Mouse (Mus musculus) G1E (cell line): ENCODE results near the gene Tekt2.

Experiments
- CTCF ChIP-seq: IDR thresholded peaks from 2 replicates; pipeline ENCODE4 v1.5.1; 2012; ENCODE audit warnings: low read depth, low read length, inconsistent platforms, mixed read lengths
- GATA1 ChIP-seq: IDR thresholded peaks from 2 replicates; pipeline ENCODE4 v1.6.1; 2012; ENCODE audit warnings: borderline replicate concordance, low read length, inconsistent platforms, mixed read lengths
- POLR2AphosphoS5 ChIP-seq: IDR thresholded peaks from 2 replicates; pipeline ENCODE4 v1.6.1; 2012; ENCODE audit warnings: low read depth, low read length, inconsistent platforms; ENCODE audit not compliant: insufficient replicate concordance

DNA sequence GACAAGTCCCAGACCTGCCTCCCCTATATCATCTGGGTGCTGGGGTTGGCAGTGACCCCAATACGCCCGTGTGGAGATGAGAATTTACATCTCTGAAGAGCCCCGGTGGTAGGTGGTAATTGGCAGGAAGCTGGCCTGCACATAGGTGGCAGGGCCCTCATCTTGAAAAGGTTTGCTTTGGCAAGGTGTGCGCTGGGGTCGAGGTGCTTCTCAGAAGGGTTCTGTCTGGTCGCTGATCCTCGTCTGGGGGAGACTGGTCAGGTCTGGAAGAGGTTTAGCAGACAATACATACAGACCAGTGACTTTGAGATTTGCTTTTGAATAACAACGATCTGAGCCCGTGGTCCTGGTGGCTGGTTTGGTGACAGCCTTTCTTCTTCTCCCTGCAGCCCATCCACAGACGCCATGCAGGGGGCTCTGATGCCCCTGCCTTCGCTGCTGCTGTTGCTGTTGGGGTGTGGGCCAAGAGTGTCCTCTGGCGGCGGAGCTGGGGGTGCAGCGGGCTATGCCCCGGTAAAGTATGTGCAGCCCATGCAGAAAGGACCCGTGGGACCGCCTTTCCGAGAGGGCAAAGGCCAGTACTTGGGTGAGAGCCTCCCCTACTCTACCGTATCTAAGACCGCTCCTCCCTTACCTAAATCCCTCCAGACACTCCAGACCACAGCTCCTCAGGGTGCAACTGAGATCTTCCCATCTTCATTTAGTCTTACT is 16.1 kb downstream of the Tekt2 start:
- no peak for TF ChIP-seq CTCF
- no peak for TF ChIP-seq POLR2AphosphoS5
- TF ChIP-seq GATA1: no peak
